Mouse (Mus musculus) monocyte, adult 2 months (primary cell): ENCODE data around the gene Gnrhr.

Source experiments
- DNase-seq, 2 experiments: peaks; one replicate each; pipeline ENCODE4 v3.0.0; 2022; ENCODE audit warnings: low spot score in 2 of 2, low read depth in 1 of 2

Gnrhr gene

GRCm38 (mm10) chr5:86197801-86198200, at the start of gene Gnrhr:
Gene Gnrhr (minus strand): TSS chr5:86197901.
- DNase-seq: no peak

- no peak for DNase-seq
Measured at GRCm38 (mm10) chr5:86246559-86246958, 48.9 kb upstream of the Gnrhr start.

- no peak for DNase-seq
Measured at GRCm38 (mm10) chr5:86244880-86245279, 47.2 kb upstream of the Gnrhr start.

- no peak for DNase-seq
Measured at GRCm38 (mm10) chr5:86244275-86244674, 46.6 kb upstream of the Gnrhr start.

- no peak for DNase-seq
Measured at GRCm38 (mm10) chr5:86227156-86227853, 29.6 kb upstream of the Gnrhr start.

GRCm38 (mm10) chr5:86191356-86191755, 6.3 kb downstream of the Gnrhr start:
- DNase-seq: no peak

GRCm38 (mm10) chr5:86190770-86191169, 6.9 kb downstream of the Gnrhr start:
- no peak for DNase-seq

- no peak for DNase-seq
Measured at GRCm38 (mm10) chr5:86190290-86190689, 7.4 kb downstream of the Gnrhr start.

- no peak for DNase-seq
Measured at GRCm38 (mm10) chr5:86187441-86187840, 10.3 kb downstream of the Gnrhr start.

- no peak for DNase-seq
Measured at GRCm38 (mm10) chr5:86173778-86174177, 23.9 kb downstream of the Gnrhr start.

- peak; percentile 93 to 96 for DNase-seq
Measured at GRCm38 (mm10) chr5:86172449-86173161, 25.1 kb downstream of the Gnrhr start, which contains the start of gene Uba6. Gene Uba6 (minus strand): TSS chr5:86172803.

GRCm38 (mm10) chr5:86172088-86172448, 25.6 kb downstream of the Gnrhr start:
- DNase-seq: no peak
